Mouse (Mus musculus): ENCODE results near the gene Gm13090. TPM values are rescaled to one million over a fixed set of nuclear protein-coding genes. Genes with fewer than 3 reads are reported as not detected.

The Gm13090 gene
- polyA plus RNA-seq, 1 experiment = not detected

DNA sequence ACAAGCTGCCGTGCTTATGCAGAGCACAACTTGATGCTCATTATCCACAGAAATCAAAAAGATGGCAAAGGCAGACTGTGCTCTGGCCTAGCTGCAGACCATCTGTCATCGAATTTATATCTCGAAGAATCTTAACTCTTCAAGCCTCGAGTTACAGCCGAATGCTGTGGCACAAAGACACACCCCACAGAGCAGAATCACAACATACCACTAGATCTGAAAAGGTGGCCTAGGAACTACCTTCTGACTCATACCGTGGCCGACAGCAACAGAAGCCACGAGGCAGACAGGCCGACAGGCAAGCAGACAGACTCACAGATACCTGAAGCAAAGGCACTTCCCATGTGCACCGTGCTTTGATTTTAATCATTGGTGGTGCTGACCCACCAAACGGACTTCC, 14.3 kb downstream of the Gm13090 start:
- Histone ChIP-seq H3K27ac (ENCODE audit: insufficient read depth, low read length) (peak overlapping the region; percentile 78), H3K27me3 (ENCODE audit: control insufficient read depth, insufficient read depth, low read length) (no peaks in the 10 kb centered on the region), H3K4me3 (replicated peaks; ENCODE audit: insufficient read depth, low read depth, low read length) (peak overlapping the region; percentile 34), H3K4me1 (ENCODE audit: control insufficient read depth, insufficient read depth, low read length) (peaks cover 51% of the 10 kb centered on the region)
- no peak for TF ChIP-seq POLR2A (IDR thresholded peaks at IDR 0.05; ENCODE audit: borderline replicate concordance, insufficient read depth, low read length)
- TF ChIP-seq CTCF (IDR thresholded peaks at IDR 0.05; ENCODE audit: borderline replicate concordance, insufficient read depth, low read depth, low read length) = no peak
- peak; percentile 60 to 75 for DNase-seq
- 4% methylated on average over 11 of the region's 11 CpGs for WGBS

- H3K27ac ChIP-seq (ENCODE audit: insufficient read depth, low read length) = peak overlapping the region; percentile 78
- WGBS = 20% methylated on average over 10 of the region's 10 CpGs
- TF ChIP-seq CTCF (IDR thresholded peaks at IDR 0.05; ENCODE audit: borderline replicate concordance, insufficient read depth, low read depth, low read length) (no peak), POLR2A (IDR thresholded peaks at IDR 0.05; ENCODE audit: borderline replicate concordance, insufficient read depth, low read length) (no peak)
- peaks cover 47% of the 10 kb centered on the region for H3K4me1 ChIP-seq (ENCODE audit: control insufficient read depth, insufficient read depth, low read length)
- H3K27me3 ChIP-seq (ENCODE audit: control insufficient read depth, insufficient read depth, low read length) = no peaks in the 10 kb centered on the region
- peak in 1 of 2 experiments; percentile 34 for DNase-seq
- H3K4me3 ChIP-seq (replicated peaks; ENCODE audit: insufficient read depth, low read depth, low read length) = peak overlapping the region; percentile 34
These were observed 14.8 kb downstream of the Gm13090 start for GRCm38 (mm10) chr4:151104147-151104546.

- H3K27me3 ChIP-seq (ENCODE audit: control insufficient read depth, insufficient read depth, low read length) = no peaks in the 10 kb centered on the region
- peaks cover 34% of the 10 kb centered on the region for H3K4me1 ChIP-seq (ENCODE audit: control insufficient read depth, insufficient read depth, low read length)
- peak overlapping the region; percentile 26 for H3K4me3 ChIP-seq (replicated peaks; ENCODE audit: insufficient read depth, low read depth, low read length)
- TF ChIP-seq CTCF (IDR thresholded peaks at IDR 0.05; ENCODE audit: borderline replicate concordance, insufficient read depth, low read depth, low read length) (no peak), POLR2A (IDR thresholded peaks at IDR 0.05; ENCODE audit: borderline replicate concordance, insufficient read depth, low read length) (no peak)
- H3K27ac ChIP-seq (ENCODE audit: insufficient read depth, low read length) = no peak overlapping the region
- peak in 1 of 2 experiments; percentile 43 for DNase-seq
- WGBS = 9% methylated on average over 6 of the region's 6 CpGs
These were observed 16.5 kb downstream of the Gm13090 start for GRCm38 (mm10) chr4:151105886-151106285.

GRCm38 (mm10) chr4:151106468-151106867, 17.1 kb downstream of the Gm13090 start:
- Histone ChIP-seq H3K4me3 (replicated peaks; ENCODE audit: insufficient read depth, low read depth, low read length) (peak overlapping the region; percentile 79), H3K27me3 (ENCODE audit: control insufficient read depth, insufficient read depth, low read length) (no peaks in the 10 kb centered on the region), H3K4me1 (ENCODE audit: control insufficient read depth, insufficient read depth, low read length) (peaks cover 32% of the 10 kb centered on the region), H3K27ac (ENCODE audit: insufficient read depth, low read length) (no peak overlapping the region)
- TF ChIP-seq CTCF (IDR thresholded peaks at IDR 0.05; ENCODE audit: borderline replicate concordance, insufficient read depth, low read depth, low read length) (no peak), POLR2A (IDR thresholded peaks at IDR 0.05; ENCODE audit: borderline replicate concordance, insufficient read depth, low read length) (no peak)
- DNase-seq = peak; percentile 27 to 31
- 4% methylated on average over 10 of the region's 10 CpGs for WGBS

GRCm38 (mm10) chr4:151107131-151108001, 18.0 kb downstream of the Gm13090 start:
- 1% methylated on average over 60 of the region's 60 CpGs for WGBS
- H3K27me3 ChIP-seq (ENCODE audit: control insufficient read depth, insufficient read depth, low read length) = no peaks in the 10 kb centered on the region
- DNase-seq = peak; percentile 68 to 74
- H3K27ac ChIP-seq (ENCODE audit: insufficient read depth, low read length) = peak overlapping the region; percentile 54
- 0 out of 2 replicates have a peak, but pooled peaks have one; percentile 10 for TF ChIP-seq POLR2A (IDR thresholded peaks at IDR 0.05; ENCODE audit: borderline replicate concordance, insufficient read depth, low read length)
- TF ChIP-seq CTCF (IDR thresholded peaks at IDR 0.05; ENCODE audit: borderline replicate concordance, insufficient read depth, low read depth, low read length) = no peak
- H3K4me3 ChIP-seq (replicated peaks; ENCODE audit: insufficient read depth, low read depth, low read length) = peak overlapping the region; percentile 79
- peaks cover 23% of the 10 kb centered on the region for H3K4me1 ChIP-seq (ENCODE audit: control insufficient read depth, insufficient read depth, low read length)

- DNase-seq = peak; percentile 92 to 95
- Histone ChIP-seq H3K27me3 (ENCODE audit: control insufficient read depth, insufficient read depth, low read length) (no peaks in the 10 kb centered on the region), H3K4me1 (ENCODE audit: control insufficient read depth, insufficient read depth, low read length) (peaks cover 15% of the 10 kb centered on the region), H3K27ac (ENCODE audit: insufficient read depth, low read length) (peak overlapping the region; percentile 54), H3K4me3 (replicated peaks; ENCODE audit: insufficient read depth, low read depth, low read length) (peak overlapping the region; percentile 79)
- under 1% methylated on average over 101 of the region's 101 CpGs for WGBS
- peak; percentile 53 for TF ChIP-seq POLR2A (IDR thresholded peaks at IDR 0.05; ENCODE audit: borderline replicate concordance, insufficient read depth, low read length)
- TF ChIP-seq CTCF (IDR thresholded peaks at IDR 0.05; ENCODE audit: borderline replicate concordance, insufficient read depth, low read depth, low read length) = no peak
These were observed 18.8 kb downstream of the Gm13090 start for GRCm38 (mm10) chr4:151108028-151108771.

DNA sequence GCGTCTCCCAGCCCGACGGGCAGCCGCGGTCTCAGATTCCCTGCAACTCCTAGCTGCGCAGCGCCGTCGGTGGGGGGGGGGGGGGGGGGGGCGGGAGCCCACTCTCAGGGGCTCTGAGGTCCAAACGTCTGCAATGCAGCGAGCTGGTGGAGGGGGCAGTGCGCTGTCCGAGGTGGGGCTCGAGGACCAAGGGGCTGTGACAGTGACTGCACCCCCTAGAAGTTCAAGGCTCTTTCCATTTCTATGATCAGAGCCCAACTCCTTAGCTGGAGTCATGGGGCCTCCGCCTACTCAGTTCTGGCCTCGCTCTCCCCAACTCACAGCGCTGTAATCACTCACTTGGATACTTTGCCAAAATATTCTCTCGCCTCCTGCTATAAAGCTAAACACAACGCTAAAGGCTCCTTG, 19.5 kb downstream of the Gm13090 start:
- Histone ChIP-seq H3K4me1 (ENCODE audit: control insufficient read depth, insufficient read depth, low read length) (peaks cover 11% of the 10 kb centered on the region; the same call in 1 of the 2 replicates), H3K4me3 (replicated peaks; ENCODE audit: insufficient read depth, low read depth, low read length) (peak overlapping the region; percentile 58), H3K27me3 (ENCODE audit: control insufficient read depth, insufficient read depth, low read length) (no peaks in the 10 kb centered on the region), H3K27ac (ENCODE audit: insufficient read depth, low read length) (no peak overlapping the region)
- under 1% methylated on average over 18 of the region's 20 CpGs for WGBS
- TF ChIP-seq POLR2A (IDR thresholded peaks at IDR 0.05; ENCODE audit: borderline replicate concordance, insufficient read depth, low read length) (no peak), CTCF (IDR thresholded peaks at IDR 0.05; ENCODE audit: borderline replicate concordance, insufficient read depth, low read depth, low read length) (no peak)
- DNase-seq = no peak

Measured in cerebellum, adult 2 months (tissue).